Mouse (Mus musculus) lung, embryonic 14.5 days (tissue): ENCODE measurements around the gene Uhrf2. TPM values are rescaled to one million over a fixed set of nuclear protein-coding genes. Genes with fewer than 3 reads are reported as not detected.
A peak's percentile ranks its signal among the peaks of the same experiment; 100 is the strongest.

Source experiments
- ATAC-seq: fragments of 200-750 bp; cut with Nextera tagmentation; 2 replicates; pipeline ENCODE4 v1.8.0; 2017; ENCODE audit warnings: mild to moderate bottlenecking, moderate TSS enrichment, moderate library complexity; ENCODE audit not compliant: insufficient read depth
- DNase-seq: peaks from one replicate; pipeline ENCODE4 v3.0.0-alpha.2; 2015
- H3K27ac ChIP-seq: fragments of 300-500 bp; sonication (generic); 2 replicates; pipeline ENCODE4 v1.5.1; 2014; ENCODE audit warnings: low read depth, mild to moderate bottlenecking, moderate library complexity
- H3K27me3 ChIP-seq: fragments of 300-500 bp; sonication (generic); 2 replicates; pipeline ENCODE4 v1.6.1; 2014; ENCODE audit warnings: low read length, control low read depth; ENCODE audit not compliant: insufficient read depth
- H3K36me3 ChIP-seq: fragments of 300-500 bp; sonication (generic); 2 replicates; pipeline ENCODE4 v1.6.1; 2014; ENCODE audit warnings: control low read depth; ENCODE audit not compliant: insufficient read depth
- H3K4me1 ChIP-seq: fragments of 300-500 bp; sonication (generic); 2 replicates; pipeline ENCODE4 v1.6.1; 2014; ENCODE audit warnings: antibody characterized with exemption, control low read depth; ENCODE audit not compliant: insufficient read depth
- H3K4me2 ChIP-seq: fragments of 300-500 bp; sonication (generic); 2 replicates; pipeline ENCODE4 v1.6.1; 2014; ENCODE audit warnings: mild to moderate bottlenecking
- H3K4me3 ChIP-seq: fragments of 300-500 bp; sonication (generic); 2 replicates; pipeline ENCODE4 v1.5.1; 2014; ENCODE audit warnings: low read depth, low read length
- H3K9ac ChIP-seq: fragments of 300-500 bp; sonication (generic); 2 replicates; pipeline ENCODE4 v1.6.1; 2014
- H3K9me3 ChIP-seq: fragments of 300-500 bp; sonication (generic); 2 replicates; pipeline ENCODE4 v1.6.1; 2016; ENCODE audit warnings: low read depth, low read length, control low read depth
- CTCF ChIP-seq: IDR thresholded peaks from 2 replicates; pipeline ENCODE4 v1.5.1; 2016; ENCODE audit warnings: antibody characterized with exemption, low read depth
- WGBS: fragments of 180-500 bp; shearing (Covaris S2); extraction: QIAGEN DNeasy Blood & Tissue Kit; methylation state at CpG from one replicate; pipeline ENCODE4 v1.1.7; 2014; 5-methylcytosine and 5-hydroxymethylcytosine counted together
- polyA plus RNA-seq: library from polyadenylated mRNA; unstranded; fragments of >200 nt; fragmentation: Nextera tagmentation; extraction: Ambion mirVana; gene quantifications from 2 replicates; pipeline ENCODE4 v1.2.1, GENCODE M21; 2014

The Uhrf2 gene
- polyA plus RNA-seq, result 78.5 and 78.6 TPM in 2 replicates

DNA sequence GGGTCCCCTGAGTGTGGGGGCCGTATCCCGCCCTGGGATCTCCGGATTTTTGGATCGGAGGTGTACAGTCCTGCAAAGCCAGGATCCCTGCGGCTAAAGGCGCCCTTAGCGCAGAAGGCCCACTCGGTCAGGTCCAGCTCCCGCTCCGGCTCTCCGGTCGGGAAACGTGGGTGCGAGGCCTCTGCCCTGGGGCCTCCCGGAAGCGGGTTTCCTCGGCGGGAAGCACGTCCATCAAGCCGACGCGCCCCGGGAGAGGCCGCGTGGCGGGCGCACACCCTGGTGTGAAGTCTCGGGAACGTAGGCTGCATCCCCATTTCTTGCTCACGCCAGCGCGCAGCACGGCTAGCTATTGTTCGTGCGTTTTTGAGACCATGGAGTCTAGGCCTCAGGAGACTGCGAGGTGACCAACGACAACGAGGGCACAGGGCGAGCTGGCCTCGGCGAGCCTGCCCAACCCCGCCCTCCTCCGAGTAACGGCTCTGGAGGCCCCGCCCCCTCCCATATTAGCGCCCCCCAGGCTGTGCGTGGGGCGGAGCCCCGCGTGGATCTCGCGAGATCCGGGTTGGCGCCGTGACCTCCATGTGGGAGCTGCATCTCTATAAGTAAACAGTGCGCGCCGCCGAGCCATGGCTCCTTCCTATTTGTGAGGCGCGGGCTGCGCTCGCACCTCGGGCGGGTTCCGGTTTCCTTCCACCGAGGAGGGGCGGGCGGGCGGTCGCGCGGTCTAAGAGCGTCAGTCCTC lies at the start of gene Uhrf2:
Gene Uhrf2, plus strand, starts transcription at position 620 of the 742 bp plus-strand sequence.
- Histone ChIP-seq H3K27me3 (no peaks in the 10 kb centered on the region), H3K4me1 (peaks cover 12% of the 10 kb centered on the region), H3K4me3 (peak within 1 kb of the TSS; percentile 99), H3K9ac (peak within 1 kb of the TSS; percentile 99), H3K9me3 (no peaks in the 10 kb centered on the region), H3K4me2 (peak within 1 kb of the TSS; percentile 75), H3K27ac (peak within 1 kb of the TSS; percentile 94), H3K36me3 (no peaks in the 10 kb centered on the region)
- no peak for TF ChIP-seq CTCF
- ATAC-seq, result peak; percentile 98
- peak; percentile 99 for DNase-seq
- 2% methylated on average over 74 of the region's 74 CpGs for WGBS

DNA sequence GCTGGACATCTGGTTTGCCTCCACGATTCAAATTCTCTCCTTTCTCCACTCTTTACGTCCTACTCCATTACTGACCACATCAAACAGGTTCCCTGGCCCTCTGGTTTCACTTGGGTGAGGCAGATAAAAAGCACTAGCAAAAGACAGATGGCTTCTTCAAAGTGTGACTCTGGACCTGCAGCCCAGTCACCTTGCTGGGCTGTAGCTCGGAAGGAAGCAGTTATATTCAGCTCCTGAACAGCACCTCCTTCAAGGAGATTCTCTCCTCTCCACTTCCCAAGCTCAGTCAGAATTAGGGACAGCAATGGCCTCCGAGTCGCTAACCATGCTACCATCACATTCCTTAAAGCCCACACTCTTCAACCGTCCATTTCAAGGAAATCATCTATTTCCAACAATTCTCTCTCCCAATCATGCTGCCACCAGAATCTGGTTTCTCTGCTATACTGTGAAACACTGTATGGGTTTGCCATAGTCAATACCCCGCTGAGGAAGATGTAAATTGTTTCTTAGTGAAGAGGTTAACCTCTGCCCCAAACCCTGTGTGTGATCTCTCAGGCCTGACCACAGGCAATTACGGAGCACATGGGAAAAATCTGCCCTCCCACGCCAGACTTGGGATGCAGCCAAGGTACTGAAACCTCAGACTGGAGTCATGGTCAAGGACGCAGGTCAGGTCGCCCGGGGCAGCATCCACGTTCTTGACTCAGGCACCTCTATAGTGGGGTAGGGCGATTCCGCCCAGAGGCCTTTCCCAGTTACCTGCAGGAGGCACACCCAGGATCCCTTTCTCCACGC lies 45.9 kb upstream of the Uhrf2 start:
- ATAC-seq, result no peak
- 73% methylated on average over 16 of the region's 16 CpGs for WGBS
- Histone ChIP-seq H3K27ac (no peak overlapping the region), H3K36me3 (no peaks in the 10 kb centered on the region), H3K27me3 (no peaks in the 10 kb centered on the region), H3K4me3 (no peak overlapping the region), H3K9me3 (no peaks in the 10 kb centered on the region), H3K4me1 (no peaks in the 10 kb centered on the region), H3K4me2 (no peak overlapping the region), H3K9ac (no peak overlapping the region)
- no peak for TF ChIP-seq CTCF
- no peak for DNase-seq

- Histone ChIP-seq H3K9me3 (no peaks in the 10 kb centered on the region), H3K27me3 (no peaks in the 10 kb centered on the region), H3K9ac (no peak overlapping the region), H3K4me2 (no peak overlapping the region), H3K27ac (no peak overlapping the region), H3K4me1 (no peaks in the 10 kb centered on the region), H3K36me3 (no peaks in the 10 kb centered on the region), H3K4me3 (no peak overlapping the region)
- no peak for DNase-seq
- no peak for ATAC-seq
- no peak for TF ChIP-seq CTCF
- WGBS, result 81% methylated on average over 12 of the region's 12 CpGs
These were observed 43.7 kb upstream of the Uhrf2 start for GRCm38 (mm10) chr19:29986464-29987091.

DNA sequence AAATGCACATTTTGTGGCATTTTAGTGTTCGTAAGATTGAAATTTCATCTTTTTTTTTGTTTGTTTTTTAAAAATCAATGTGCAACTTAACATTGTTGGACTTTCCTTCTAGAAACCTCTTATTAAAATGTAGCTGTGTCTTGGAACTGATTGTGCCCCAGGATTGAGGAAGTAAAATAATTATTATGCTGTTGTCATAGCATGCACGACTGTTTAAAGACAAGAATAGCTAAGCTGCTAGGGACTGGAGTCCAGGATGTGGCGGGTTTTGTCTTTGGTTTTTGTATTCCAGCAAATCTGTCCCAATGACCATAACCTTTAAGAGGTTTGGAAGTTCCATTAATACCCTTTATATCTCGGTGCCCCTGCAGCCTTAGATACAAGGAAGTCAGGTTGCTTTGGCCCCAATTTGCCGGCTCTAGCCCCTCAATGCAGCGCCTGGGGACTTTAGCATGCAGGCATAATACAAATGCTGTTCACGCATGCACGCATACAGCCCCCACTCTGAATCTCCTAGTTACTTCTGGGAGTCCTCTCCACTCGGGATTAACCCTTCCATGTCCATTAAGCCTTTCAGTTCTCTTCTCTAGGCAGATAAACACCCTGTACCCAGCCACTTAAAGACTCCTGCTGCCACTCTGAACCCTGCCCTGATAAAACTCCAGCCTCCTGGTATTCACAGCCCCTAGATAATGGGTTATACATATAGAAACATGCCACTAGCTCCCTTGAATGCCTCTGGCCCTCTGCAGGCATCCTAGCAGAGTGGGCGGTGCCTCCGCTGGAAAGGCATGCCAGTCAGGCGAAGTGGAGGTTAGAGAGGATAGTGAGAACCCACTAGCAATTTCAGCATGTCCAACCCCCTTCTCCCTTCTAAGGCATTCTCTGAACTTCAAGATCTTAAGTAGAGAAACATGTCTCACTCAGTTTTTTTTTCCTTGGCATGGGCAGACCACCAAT lies 29.6 kb upstream of the Uhrf2 start:
- Histone ChIP-seq H3K4me1 (no peaks in the 10 kb centered on the region), H3K27me3 (no peaks in the 10 kb centered on the region), H3K4me2 (no peak overlapping the region), H3K9me3 (no peaks in the 10 kb centered on the region), H3K27ac (no peak overlapping the region), H3K9ac (no peak overlapping the region), H3K4me3 (no peak overlapping the region), H3K36me3 (no peaks in the 10 kb centered on the region)
- ATAC-seq (no peak), DNase-seq (no peak)
- no peak for TF ChIP-seq CTCF
- WGBS, result 61% methylated on average over 12 of the region's 12 CpGs

- Histone ChIP-seq H3K27ac (no peak overlapping the region), H3K27me3 (no peaks in the 10 kb centered on the region), H3K4me2 (no peak overlapping the region), H3K4me1 (no peaks in the 10 kb centered on the region), H3K4me3 (no peak overlapping the region), H3K36me3 (no peaks in the 10 kb centered on the region), H3K9me3 (no peaks in the 10 kb centered on the region), H3K9ac (no peak overlapping the region)
- no peak for ATAC-seq
- no peak for TF ChIP-seq CTCF
- no peak for DNase-seq
- 58% methylated on average over 6 of the region's 6 CpGs for WGBS
These were observed 28.8 kb upstream of the Uhrf2 start for GRCm38 (mm10) chr19:30001550-30001949.

DNA sequence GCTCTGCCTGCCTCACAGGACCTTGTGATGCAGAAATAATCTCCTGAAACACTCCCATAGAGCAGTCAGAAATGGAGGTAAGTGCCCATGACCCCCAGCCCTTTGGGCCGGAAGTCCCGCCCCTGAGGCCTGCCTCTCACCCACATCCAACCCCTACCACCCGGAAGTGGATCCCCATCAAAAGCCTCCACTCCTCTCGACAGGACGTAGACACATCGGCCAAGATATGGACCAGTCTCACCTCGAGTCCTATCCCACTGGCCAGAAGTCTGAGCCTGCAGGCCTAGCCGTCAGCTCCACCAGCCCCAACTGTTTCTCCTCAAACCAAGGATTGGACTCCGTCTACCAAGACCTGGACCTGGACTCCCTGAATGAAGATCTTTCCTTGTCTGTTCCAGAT lies 26.7 kb upstream of the Uhrf2 start, which contains the start of gene Trpd52l3:
Gene Trpd52l3, plus strand, starts transcription at position 170 of the 400 bp plus-strand sequence.
- H3K9ac ChIP-seq, result no peak within 1 kb of the TSS
- H3K4me3 ChIP-seq, result no peak within 1 kb of the TSS
- H3K4me1 ChIP-seq, result no peaks in the 10 kb centered on the region
- H3K27me3 ChIP-seq, result no peaks in the 10 kb centered on the region
- DNase-seq (no peak), ATAC-seq (no peak)
- H3K4me2 ChIP-seq, result no peak within 1 kb of the TSS
- no peak within 1 kb of the TSS for H3K27ac ChIP-seq
- no peak for TF ChIP-seq CTCF
- H3K36me3 ChIP-seq, result no peaks in the 10 kb centered on the region
- 93% methylated on average over 9 of the region's 9 CpGs for WGBS
- H3K9me3 ChIP-seq, result no peaks in the 10 kb centered on the region
